Mouse (Mus musculus) forebrain, postnatal 0 days (tissue): ENCODE results near the gene Ccdc158. TPM values are rescaled to one million over a fixed set of nuclear protein-coding genes. Genes with fewer than 3 reads are reported as not detected.

ENCODE experiments used
- ATAC-seq: fragments of 200-750 bp; cut with Nextera tagmentation; 2 replicates; pipeline ENCODE4 v1.8.0; 2017; ENCODE audit warnings: mild to moderate bottlenecking, moderate library complexity
- DNase-seq: peaks from one replicate; pipeline ENCODE4 v3.0.0-alpha.2; 2015
- H3K27ac ChIP-seq: fragments of 300-500 bp; sonication (generic); 2 replicates; pipeline ENCODE4 v1.5.1; 2014; ENCODE audit warnings: low read depth, mild to moderate bottlenecking, antibody characterized with exemption, low read length, moderate library complexity, mixed read lengths
- H3K27me3 ChIP-seq: fragments of 300-500 bp; sonication (generic); 2 replicates; pipeline ENCODE4 v1.6.1; 2014; ENCODE audit warnings: mild to moderate bottlenecking, low read length, mixed read lengths; ENCODE audit not compliant: insufficient read depth
- H3K36me3 ChIP-seq: fragments of 300-500 bp; sonication (generic); 2 replicates; pipeline ENCODE4 v1.6.1; 2014; ENCODE audit warnings: mild to moderate bottlenecking, moderate library complexity; ENCODE audit not compliant: insufficient read depth
- H3K4me1 ChIP-seq: fragments of 300-500 bp; sonication (generic); 2 replicates; pipeline ENCODE4 v1.6.1; 2014; ENCODE audit warnings: antibody characterized with exemption; ENCODE audit not compliant: insufficient read depth
- H3K4me2 ChIP-seq: fragments of 300-500 bp; sonication (generic); 2 replicates; pipeline ENCODE4 v1.6.1; 2014; ENCODE audit warnings: low read depth, mild to moderate bottlenecking, moderate library complexity
- H3K4me3 ChIP-seq: fragments of 300-500 bp; sonication (generic); 2 replicates; pipeline ENCODE4 v1.5.1; 2014; ENCODE audit warnings: low read depth, low read length, mixed read lengths
- H3K9ac ChIP-seq: fragments of 300-500 bp; sonication (generic); 2 replicates; pipeline ENCODE4 v1.6.1; 2014; ENCODE audit warnings: mild to moderate bottlenecking
- H3K9me3 ChIP-seq: fragments of 300-500 bp; sonication (generic); 2 replicates; pipeline ENCODE4 v1.6.1; 2016; ENCODE audit warnings: low read length
- CTCF ChIP-seq: sonication (generic); IDR thresholded peaks from 2 replicates; pipeline ENCODE4 v1.5.1; 2016; ENCODE audit warnings: antibody characterized with exemption, control low read depth, low read depth
- WGBS: fragments of 180-500 bp; shearing (Covaris S2); extraction: QIAGEN DNeasy Blood & Tissue Kit; methylation state at CpG from one replicate; pipeline ENCODE4 v1.1.7; 2014; 5-methylcytosine and 5-hydroxymethylcytosine counted together
- polyA plus RNA-seq: library from polyadenylated mRNA; unstranded; fragments of >200 nt; fragmentation: Nextera tagmentation; extraction: Ambion mirVana; gene quantifications from 2 replicates; pipeline ENCODE4 v1.2.1, GENCODE M21; 2015
- total RNA-seq: library from RNA; depleted of rRNA; stranded (reverse); fragments of >200 nt; gene quantifications from 2 replicates; pipeline ENCODE4 v1.2.3, GENCODE M21; 2014; rRNA removed

Ccdc158 gene
- total RNA-seq = 0.62 and 1.3 TPM in 2 replicates
- 0.29 and 0.39 TPM in 2 replicates for polyA plus RNA-seq

GRCm38 (mm10) chr5:92674859-92675573, at the start of gene Ccdc158:
Ccdc158 (minus strand) TSS chr5:92675271.
- 17% methylated on average over 49 of the region's 55 CpGs for WGBS
- Histone ChIP-seq H3K9ac (peak within 1 kb of the TSS; percentile 49), H3K27me3 (no peaks in the 10 kb centered on the region), H3K4me3 (peak within 1 kb of the TSS; percentile 55), H3K27ac (no peak within 1 kb of the TSS), H3K9me3 (no peaks in the 10 kb centered on the region), H3K36me3 (no peaks in the 10 kb centered on the region), H3K4me2 (peak within 1 kb of the TSS; percentile 82), H3K4me1 (no peaks in the 10 kb centered on the region)
- peak; percentile 90 for DNase-seq
- peak; percentile 92 for ATAC-seq
- no peak for TF ChIP-seq CTCF

GRCm38 (mm10) chr5:92721610-92722009, 46.5 kb upstream of the Ccdc158 start:
- DNase-seq (no peak), ATAC-seq (no peak)
- WGBS = 89% methylated on average over 8 of the region's 8 CpGs
- Histone ChIP-seq H3K36me3 (no peaks in the 10 kb centered on the region), H3K4me1 (no peaks in the 10 kb centered on the region), H3K27ac (no peak overlapping the region), H3K4me3 (no peak overlapping the region), H3K27me3 (no peaks in the 10 kb centered on the region), H3K9ac (no peak overlapping the region), H3K4me2 (no peak overlapping the region), H3K9me3 (no peaks in the 10 kb centered on the region)
- TF ChIP-seq CTCF = no peak

- Histone ChIP-seq H3K36me3 (no peaks in the 10 kb centered on the region), H3K9ac (no peak overlapping the region), H3K27ac (no peak overlapping the region), H3K4me2 (no peak overlapping the region), H3K4me1 (no peaks in the 10 kb centered on the region), H3K4me3 (no peak overlapping the region), H3K27me3 (no peaks in the 10 kb centered on the region), H3K9me3 (no peaks in the 10 kb centered on the region)
- TF ChIP-seq CTCF = no peak
- 83% methylated on average over 3 of the region's 3 CpGs for whole genome bisulfite sequencing
- ATAC-seq = no peak
- no peak for DNase-seq
These were observed 43.8 kb upstream of the Ccdc158 start for GRCm38 (mm10) chr5:92718856-92719255.

- Histone ChIP-seq H3K27me3 (no peaks in the 10 kb centered on the region), H3K4me1 (no peaks in the 10 kb centered on the region), H3K36me3 (no peaks in the 10 kb centered on the region), H3K9ac (no peak overlapping the region), H3K27ac (no peak overlapping the region), H3K4me2 (no peak overlapping the region), H3K9me3 (no peaks in the 10 kb centered on the region), H3K4me3 (no peak overlapping the region)
- DNase-seq (no peak), ATAC-seq (no peak)
- 86% methylated on average over 3 of the region's 3 CpGs for WGBS
- TF ChIP-seq CTCF = no peak
These were observed 42.7 kb upstream of the Ccdc158 start for GRCm38 (mm10) chr5:92717666-92718360.

- no peak for ATAC-seq
- H3K27ac ChIP-seq = no peak overlapping the region
- H3K9ac ChIP-seq = no peak overlapping the region
- no peaks in the 10 kb centered on the region for H3K27me3 ChIP-seq
- WGBS = 82% methylated on average over 2 of the region's 2 CpGs
- DNase-seq = no peak
- no peaks in the 10 kb centered on the region for H3K36me3 ChIP-seq
- no peaks in the 10 kb centered on the region for H3K4me1 ChIP-seq
- no peaks in the 10 kb centered on the region for H3K9me3 ChIP-seq
- no peak overlapping the region for H3K4me3 ChIP-seq
- no peak overlapping the region for H3K4me2 ChIP-seq
- TF ChIP-seq CTCF = no peak
These were observed 40.8 kb upstream of the Ccdc158 start for GRCm38 (mm10) chr5:92715890-92716289.

- no peak for ATAC-seq
- 20% methylated on average over 11 of the region's 11 CpGs for WGBS
- no peaks in the 10 kb centered on the region for H3K36me3 ChIP-seq
- H3K27me3 ChIP-seq = no peaks in the 10 kb centered on the region
- TF ChIP-seq CTCF = no peak
- H3K27ac ChIP-seq = no peak overlapping the region
- no peak overlapping the region for H3K4me2 ChIP-seq
- no peak overlapping the region for H3K9ac ChIP-seq
- no peak for DNase-seq
- H3K9me3 ChIP-seq = no peaks in the 10 kb centered on the region
- H3K4me1 ChIP-seq = no peaks in the 10 kb centered on the region
- H3K4me3 ChIP-seq = no peak overlapping the region
These were observed 40.2 kb upstream of the Ccdc158 start for GRCm38 (mm10) chr5:92715319-92715718.

GRCm38 (mm10) chr5:92714886-92715285, 39.8 kb upstream of the Ccdc158 start:
- no peaks in the 10 kb centered on the region for H3K4me1 ChIP-seq
- DNase-seq (no peak), ATAC-seq (no peak)
- H3K4me2 ChIP-seq = no peak overlapping the region
- no peak overlapping the region for H3K4me3 ChIP-seq
- 95% methylated on average over 2 of the region's 2 CpGs for WGBS
- no peaks in the 10 kb centered on the region for H3K36me3 ChIP-seq
- no peak overlapping the region for H3K9ac ChIP-seq
- H3K9me3 ChIP-seq = no peaks in the 10 kb centered on the region
- H3K27ac ChIP-seq = no peak overlapping the region
- no peaks in the 10 kb centered on the region for H3K27me3 ChIP-seq
- TF ChIP-seq CTCF = no peak
